In the genomic region with DNA sequence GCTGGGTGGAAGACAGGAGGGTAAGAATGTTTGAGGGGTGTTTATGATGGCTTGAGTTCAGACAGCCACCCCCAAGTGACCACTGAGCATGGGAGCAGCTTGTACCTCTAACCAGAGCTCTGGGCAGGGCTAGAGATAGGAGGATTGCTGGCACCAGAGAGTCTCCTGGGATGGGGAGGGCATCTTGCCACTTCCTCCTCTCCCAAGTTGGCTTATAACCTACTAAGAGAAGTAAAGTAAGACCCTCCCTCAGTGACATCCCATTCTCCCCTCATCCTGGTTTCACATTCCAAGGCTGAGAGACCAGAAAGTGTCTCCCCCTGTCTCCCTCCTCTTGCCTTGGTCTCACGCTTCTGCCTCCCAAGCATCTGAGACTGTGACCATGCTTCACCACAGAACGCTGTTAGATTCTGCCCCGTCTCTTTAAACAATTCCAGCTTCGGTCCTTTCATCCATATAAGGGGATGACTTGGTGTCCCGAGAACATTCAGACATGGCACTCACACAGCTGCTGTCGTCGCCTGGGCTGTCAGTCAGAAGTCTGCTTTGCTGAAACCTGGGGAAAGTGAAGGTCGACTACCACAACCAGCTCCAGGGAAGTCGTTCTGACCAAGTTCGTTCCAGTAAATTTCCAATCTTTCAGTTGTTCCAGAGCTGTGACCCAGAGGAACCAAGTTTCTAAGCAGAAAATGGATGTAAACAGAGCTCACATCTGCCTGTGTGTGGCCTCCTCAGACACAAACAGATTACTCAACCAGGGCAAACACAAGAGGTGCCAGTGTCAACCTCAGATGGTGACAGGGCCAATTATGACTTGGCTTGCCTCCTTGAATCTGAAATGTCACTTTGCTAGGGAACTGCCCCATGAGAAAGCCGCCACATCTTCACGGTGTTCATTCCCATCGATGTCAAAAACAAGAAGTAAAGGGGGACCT, we compare ENCODE assay signal across 25 mouse cellular contexts.
DNase-seq lines count a peak whose midpoint lies in the region; ATAC-seq and TF ChIP-seq lines count a peak whose summit lies in the region.
"Had no signal": no experiment of that assay in that cellular context is flagged by ENCODE, and none has a peak within 500 bp of the region (broad histone marks: within the 10 kb centered on the region; RNA-seq: fewer than 3 reads in every experiment).

No protein-coding gene starts in this region.

- H3K27ac ChIP-seq in kidney, adult 2 months (ENCODE audit: insufficient read depth, low read depth, low read length) = no peak overlapping the region
- no peak overlapping the region for H3K27ac ChIP-seq in lung, postnatal 0 days (ENCODE audit: low read length)
- H3K27ac ChIP-seq in stomach, embryonic 14.5 days (ENCODE audit: low read length) = peak overlapping the region; percentile 21; the same call in 1 of the 2 replicates
- no peak overlapping the region for H3K27ac ChIP-seq in hindbrain, postnatal 0 days
- H3K27ac ChIP-seq in layer of hippocampus, adult 2 months = no peak overlapping the region
- H3K27ac ChIP-seq: embryonic facial prominence, embryonic 12.5 days; forebrain, embryonic 13.5 days; limb, embryonic 10.5 days; macrophage; midbrain, embryonic 10.5 days had no signal

- TF ChIP-seq CTCF in kidney, adult 2 months (conservative IDR thresholded peaks at IDR 0.05; ENCODE audit: insufficient read depth, insufficient read length, low read depth, low read length) = no peak
- no peak for TF ChIP-seq CTCF in lung, postnatal 0 days (IDR thresholded peaks at IDR 0.05)
- TF ChIP-seq CTCF in hindbrain, postnatal 0 days (IDR thresholded peaks at IDR 0.05; ENCODE audit: low read depth) = no peak
- TF ChIP-seq CTCF in layer of hippocampus, adult 2 months (conservative IDR thresholded peaks at IDR 0.05) = no peak

- ATAC-seq in lung, postnatal 0 days = peak; percentile 65
- no peak for ATAC-seq in stomach, embryonic 14.5 days (ENCODE audit: insufficient number of reproducible peaks, insufficient read depth, low FRiP score, low read depth)
- ATAC-seq in hindbrain, postnatal 0 days = no peak
- ATAC-seq: CD4-positive, CD25-positive, alpha-beta regulatory T cell, adult 4 months; forebrain, embryonic 13.5 days; inflammation-experienced regulatory T-cells, adult 6 months; Patski had no signal

- WGBS in kidney, adult 2 months = 72% methylated on average over 13 of the region's 13 CpGs
- 43% methylated on average over 13 of the region's 13 CpGs for WGBS in lung, postnatal 0 days
- WGBS in stomach, embryonic 14.5 days = 68% methylated on average over 13 of the region's 13 CpGs
- 72% methylated on average over 13 of the region's 13 CpGs for WGBS in hindbrain, postnatal 0 days

- H3K4me2 ChIP-seq in lung, postnatal 0 days (replicated peaks; ENCODE audit: low read depth, low read length) = no peak overlapping the region
- no peak overlapping the region for H3K4me2 ChIP-seq in stomach, embryonic 14.5 days (replicated peaks; ENCODE audit: low read depth, low read length)
- no peak overlapping the region for H3K4me2 ChIP-seq in hindbrain, postnatal 0 days (ENCODE audit: low read depth, low read length)
- H3K4me2 ChIP-seq: embryonic facial prominence, embryonic 12.5 days; forebrain, embryonic 13.5 days; liver, embryonic 11.5 days had no signal

- no peaks in the 10 kb centered on the region for H3K4me1 ChIP-seq in kidney, adult 2 months (ENCODE audit: control insufficient read depth, insufficient read depth, low read length)
- no peaks in the 10 kb centered on the region for H3K4me1 ChIP-seq in lung, postnatal 0 days (ENCODE audit: insufficient read depth, low read depth, low read length)
- 0 out of 2 replicates have a peak, but pooled peaks cover 4% of the 10 kb centered on the region for H3K4me1 ChIP-seq in stomach, embryonic 14.5 days (ENCODE audit: control insufficient read depth, insufficient read depth, low read length)
- no peaks in the 10 kb centered on the region for H3K4me1 ChIP-seq in hindbrain, postnatal 0 days (ENCODE audit: insufficient read depth, low read length)
- H3K4me1 ChIP-seq: embryonic facial prominence, embryonic 12.5 days; forebrain, embryonic 13.5 days; midbrain, embryonic 10.5 days had no signal

- no peaks in the 10 kb centered on the region for H3K27me3 ChIP-seq in kidney, adult 2 months (replicated peaks; ENCODE audit: control insufficient read depth, insufficient read depth, low read length)
- no peaks in the 10 kb centered on the region for H3K27me3 ChIP-seq in lung, postnatal 0 days (replicated peaks; ENCODE audit: insufficient read depth, low read length)
- H3K27me3 ChIP-seq in stomach, embryonic 14.5 days (ENCODE audit: control insufficient read depth, insufficient read depth, low read length) = no peaks in the 10 kb centered on the region
- no peaks in the 10 kb centered on the region for H3K27me3 ChIP-seq in hindbrain, postnatal 0 days (ENCODE audit: insufficient read depth, low read length)
- H3K27me3 ChIP-seq: embryonic facial prominence, embryonic 12.5 days; forebrain, embryonic 13.5 days; Patski had no signal

- DNase-seq in adrenal gland, postnatal 10 days = peak; percentile 15
- DNase-seq in adrenal gland, postnatal 25 days = no peak
- peak; percentile 1 for DNase-seq in kidney, adult 2 months
- DNase-seq in kidney, postnatal 4 days = no peak
- peak; percentile 30 for DNase-seq in lung, postnatal 0 days (ENCODE audit: low spot score)
- no peak for DNase-seq in hindbrain, postnatal 0 days (ENCODE audit: low spot score)
- DNase-seq in layer of hippocampus, adult 2 months (ENCODE audit: low spot score in 2 of 2) = no peak
- DNase-seq: adrenal gland, postnatal 36 days; cerebellum, adult 11-12 months; gastrocnemius, postnatal 10 days; kidney, adult 9 months; kidney, postnatal 25 days; layer of hippocampus, adult 9-11 months; spleen, adult 18-20 months had no signal

- no peak for TF ChIP-seq POLR2A in kidney, adult 2 months (IDR thresholded peaks at IDR 0.05; ENCODE audit: low read depth, low read length)

- H3K36me3 ChIP-seq in kidney, adult 2 months (ENCODE audit: control insufficient read depth, insufficient read depth, low read length) = no peaks in the 10 kb centered on the region
- no peaks in the 10 kb centered on the region for H3K36me3 ChIP-seq in lung, postnatal 0 days (ENCODE audit: insufficient read depth, low read length)
- no peaks in the 10 kb centered on the region for H3K36me3 ChIP-seq in stomach, embryonic 14.5 days (ENCODE audit: control insufficient read depth, insufficient read depth, low read length)
- no peaks in the 10 kb centered on the region for H3K36me3 ChIP-seq in hindbrain, postnatal 0 days (ENCODE audit: insufficient read depth, low read length)
- H3K36me3 ChIP-seq: embryonic facial prominence, embryonic 12.5 days; limb, embryonic 10.5 days; midbrain, embryonic 10.5 days had no signal

- no peak overlapping the region for H3K9ac ChIP-seq in lung, postnatal 0 days (replicated peaks; ENCODE audit: low read depth)
- H3K9ac ChIP-seq in stomach, embryonic 14.5 days (replicated peaks; ENCODE audit: low read depth, low read length) = no peak overlapping the region
- no peak overlapping the region for H3K9ac ChIP-seq in hindbrain, postnatal 0 days (replicated peaks; ENCODE audit: low read length)
- H3K9ac ChIP-seq: embryonic facial prominence, embryonic 12.5 days; forebrain, embryonic 13.5 days had no signal

- TF ChIP-seq EP300 in lung, postnatal 0 days (IDR thresholded peaks at IDR 0.05) = peak; percentile 40; the same call in 1 of the 2 replicates

- no peak overlapping the region for H3K4me3 ChIP-seq in kidney, adult 2 months (ENCODE audit: insufficient read depth, low read depth, low read length)
- H3K4me3 ChIP-seq in lung, postnatal 0 days (ENCODE audit: low read depth, low read length) = no peak overlapping the region
- no peak overlapping the region for H3K4me3 ChIP-seq in stomach, embryonic 14.5 days (ENCODE audit: low read depth, low read length)
- no peak overlapping the region for H3K4me3 ChIP-seq in hindbrain, postnatal 0 days (ENCODE audit: low read length)
- H3K4me3 ChIP-seq in layer of hippocampus, adult 2 months = no peak overlapping the region
- H3K4me3 ChIP-seq: embryonic facial prominence, embryonic 12.5 days; erythroblast, embryonic 14.5 days; forebrain, embryonic 13.5 days; limb, embryonic 10.5 days; midbrain, embryonic 10.5 days had no signal

- no peaks in the 10 kb centered on the region for H3K9me3 ChIP-seq in lung, postnatal 0 days (ENCODE audit: low read length)
- H3K9me3 ChIP-seq in stomach, embryonic 14.5 days (ENCODE audit: control insufficient read depth, low read depth, low read length) = no peaks in the 10 kb centered on the region
- H3K9me3 ChIP-seq in hindbrain, postnatal 0 days (ENCODE audit: low read length) = no peaks in the 10 kb centered on the region
- H3K9me3 ChIP-seq: embryonic facial prominence, embryonic 12.5 days; forebrain, embryonic 13.5 days; limb, embryonic 10.5 days; midbrain, embryonic 10.5 days had no signal

Comparison
In these comparisons a context has a peak if more than half of its experiments do, and no peak if none do; other contexts are left out.
1. DNase-seq: peak in adrenal gland, postnatal 10 days (single experiment), kidney, adult 2 months (single experiment) and lung, postnatal 0 days (single experiment); none in adrenal gland, postnatal 25 days (single experiment), kidney, postnatal 4 days (0 of 2), hindbrain, postnatal 0 days (single experiment) and layer of hippocampus, adult 2 months (0 of 2).